ENCODE assay signal across 7 mouse cellular contexts in the genomic region with DNA sequence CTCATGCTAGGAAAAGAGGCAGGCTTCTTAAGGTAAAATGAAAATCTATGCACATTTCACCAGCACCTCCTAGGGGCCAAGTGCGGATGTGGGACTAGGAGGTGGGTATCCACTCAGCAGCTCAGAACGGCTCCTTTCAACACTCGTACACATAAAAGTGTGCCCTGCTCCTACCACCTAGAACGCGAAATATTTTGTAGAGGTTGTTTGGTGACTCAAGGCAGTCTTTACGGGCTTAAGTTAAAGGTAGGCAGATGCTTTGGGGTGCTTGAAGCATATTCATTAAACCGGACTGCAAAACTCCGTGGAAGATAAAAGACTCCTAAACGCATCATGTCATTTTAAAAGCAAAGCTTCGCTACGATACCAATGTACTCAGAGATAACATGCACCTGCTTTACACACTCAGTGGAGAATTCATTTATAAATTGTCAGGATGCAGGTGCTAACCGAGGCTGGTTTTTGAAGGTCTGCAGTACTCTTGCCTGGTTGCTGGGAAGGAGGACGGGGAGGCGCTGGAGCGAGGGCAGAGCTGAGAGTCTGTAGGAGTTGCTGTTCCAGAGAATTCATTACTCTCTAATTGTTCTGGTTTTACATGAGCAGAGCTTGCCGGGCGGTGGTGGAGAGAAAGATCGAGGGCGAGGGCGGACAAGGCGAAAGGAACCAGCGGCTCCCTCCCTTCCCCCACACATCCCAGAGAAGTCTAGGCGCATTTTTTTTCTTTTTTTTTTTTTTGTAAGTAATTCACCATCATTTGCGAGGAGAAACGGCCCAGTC. TPM values are rescaled to one million over a fixed set of nuclear protein-coding genes. Genes with fewer than 3 reads are reported as not detected.
DNase-seq lines count a peak whose midpoint lies in the region; ATAC-seq lines count a peak whose summit lies in the region.

No protein-coding gene starts in this region.

- intact Hi-C loops in left cerebral cortex, postnatal 10 days (cut with DNase I), result loop anchor here (2.0 to 5.0 kb wide), 3 partner anchors 382 to 528 kb away; no protein-coding TSS in a partner anchor

- peak overlapping the region; percentile 56 for H3K9ac ChIP-seq in hindbrain, embryonic 15.5 days

- ATAC-seq in hindbrain, embryonic 15.5 days (ENCODE audit: low FRiP score, low read depth), result peak; percentile 56; the same call in 1 of the 2 replicates
- peak; percentile 38 for ATAC-seq in megakaryocyte, adult 5-6 weeks (ENCODE audit: poor library complexity, severe bottlenecking)

- peak overlapping the region; percentile 74 for H3K4me3 ChIP-seq in hindbrain, embryonic 15.5 days

- H3K4me1 ChIP-seq in hindbrain, embryonic 15.5 days (replicated peaks), result peaks cover 29% of the 10 kb centered on the region

- peak; percentile 13 for DNase-seq in NIH3T3 (ENCODE audit: low read depth)
- DNase-seq in brain, adult 2 months (ENCODE audit: low read depth, low spot score), result peak; percentile 85
- peak; percentile 30 to 48 for DNase-seq in frontal cortex, postnatal 14 days (ENCODE audit: low spot score in 2 of 2)
- peak; percentile 50 to 54 for DNase-seq in left cerebral cortex, postnatal 10 days (ENCODE audit: extremely low spot score in 1 of 2, low spot score in 2 of 2)
- peak; percentile 63 for DNase-seq in right cerebral cortex, postnatal 14 days

- H3K27ac ChIP-seq in hindbrain, embryonic 15.5 days (replicated peaks), result peak overlapping the region; percentile 70

- 0 out of 2 replicates have a peak, but pooled peaks cover 6% of the 10 kb centered on the region for H3K27me3 ChIP-seq in hindbrain, embryonic 15.5 days

- under 1% methylated on average over 25 of the region's 25 CpGs for WGBS in hindbrain, embryonic 15.5 days

- no peaks in the 10 kb centered on the region for H3K9me3 ChIP-seq in hindbrain, embryonic 15.5 days

- no peaks in the 10 kb centered on the region for H3K36me3 ChIP-seq in hindbrain, embryonic 15.5 days

- peak overlapping the region; percentile 97 for H3K4me2 ChIP-seq in hindbrain, embryonic 15.5 days

RNA-seq across cellular contexts. Expression of a gene that starts 1.0 kb away (rescaled TPM):
- 0.98 and 1.3 TPM in 2 replicates for polyA plus RNA-seq in hindbrain, embryonic 15.5 days (2015; fragmentation: Nextera tagmentation; extraction: Ambion mirVana)
- total RNA-seq in left cerebral cortex, postnatal 10 days (2021), result 1 to 10 TPM; 7.6 to 7.9 TPM
- 8.3 and 9.5 TPM in 2 replicates for total RNA-seq in megakaryocyte, adult 5-6 weeks (2015)
- 19.9 and 25.0 TPM in 2 replicates for total RNA-seq in megakaryocyte, adult 5-6 weeks (2017)

Comparison
In these comparisons a context has a peak if more than half of its experiments do, and no peak if none do; other contexts are left out.
1. Peak in every context shown above with its lines: DNase-seq, ATAC-seq, H3K4me3 ChIP-seq and H3K27ac ChIP-seq.
2. DNase-seq: peak in every context shown above with its lines; median percentile 85 in brain, adult 2 months; 63 in right cerebral cortex, postnatal 14 days; 52 in left cerebral cortex, postnatal 10 days; 39 in frontal cortex, postnatal 14 days; 13 in NIH3T3.